Comparison of ENCODE assay signal across 29 mouse cellular contexts in genomic region chr19:44264226-44264625, GRCm38 (mm10). TPM values are rescaled to one million over a fixed set of nuclear protein-coding genes. Genes with fewer than 3 reads are reported as not detected.
DNase-seq lines count a peak whose midpoint lies in the region; ATAC-seq lines count a peak whose summit lies in the region.
"Had no signal": no experiment of that assay in that cellular context is flagged by ENCODE, and none has a peak within 500 bp of the region (broad histone marks: within the 10 kb centered on the region; RNA-seq: fewer than 3 reads in every experiment).

No protein-coding gene starts in this region.

- peaks cover 43% of the 10 kb centered on the region for H3K4me1 ChIP-seq in hindbrain, embryonic 10.5 days (replicated peaks)
- H3K4me1 ChIP-seq in hindbrain, embryonic 11.5 days (replicated peaks; ENCODE audit: control insufficient read depth, insufficient read depth, low read length): no peaks in the 10 kb centered on the region

- no peaks in the 10 kb centered on the region for H3K27me3 ChIP-seq in hindbrain, embryonic 10.5 days (ENCODE audit: insufficient read depth, poor library complexity, severe bottlenecking)
- H3K27me3 ChIP-seq in hindbrain, embryonic 11.5 days (ENCODE audit: control insufficient read depth, insufficient read depth, low read length): no peaks in the 10 kb centered on the region
- H3K27me3 ChIP-seq: embryonic facial prominence, embryonic 12.5 days; forebrain, embryonic 15.5 days; hindbrain, embryonic 12.5 days; limb, embryonic 13.5 days; midbrain, embryonic 13.5 days had no signal

- WGBS in hindbrain, embryonic 10.5 days: 84% methylated on average over 9 of the region's 9 CpGs
- WGBS in hindbrain, embryonic 11.5 days: 78% methylated on average over 9 of the region's 9 CpGs

- H3K9me3 ChIP-seq in hindbrain, embryonic 10.5 days: no peaks in the 10 kb centered on the region
- no peaks in the 10 kb centered on the region for H3K9me3 ChIP-seq in hindbrain, embryonic 11.5 days (ENCODE audit: control insufficient read depth, low read length)
- H3K9me3 ChIP-seq: embryonic facial prominence, embryonic 12.5 days; forebrain, embryonic 15.5 days; hindbrain, embryonic 12.5 days; limb, embryonic 13.5 days; liver, embryonic 13.5 days; midbrain, embryonic 13.5 days had no signal

- H3K4me2 ChIP-seq in hindbrain, embryonic 11.5 days (replicated peaks; ENCODE audit: low read depth, low read length): no peak overlapping the region
- H3K4me2 ChIP-seq: embryonic facial prominence, embryonic 12.5 days; forebrain, embryonic 15.5 days; hindbrain, embryonic 12.5 days; limb, embryonic 13.5 days; liver, embryonic 13.5 days; lung, embryonic 14.5 days; midbrain, embryonic 13.5 days had no signal

- no peak overlapping the region for H3K9ac ChIP-seq in hindbrain, embryonic 11.5 days (ENCODE audit: low read depth, low read length)
- H3K9ac ChIP-seq: embryonic facial prominence, embryonic 12.5 days; forebrain, embryonic 15.5 days; hindbrain, embryonic 12.5 days; limb, embryonic 13.5 days; liver, embryonic 13.5 days; lung, embryonic 14.5 days; midbrain, embryonic 13.5 days had no signal

- no peak for ATAC-seq in hindbrain, embryonic 11.5 days (ENCODE audit: low FRiP score)
- peak; percentile 28 for ATAC-seq in megakaryocyte, adult 5-6 weeks (ENCODE audit: poor library complexity, severe bottlenecking)
- ATAC-seq in megakaryocyte progenitor cell, adult 5-6 weeks (replicated peaks; ENCODE audit: poor library complexity): no peak
- ATAC-seq: CD4-positive, CD25-positive, alpha-beta regulatory T cell, adult 4 months; forebrain, embryonic 15.5 days; hindbrain, postnatal 0 days; intestine, embryonic 16.5 days; midbrain, embryonic 13.5 days had no signal

- no peak overlapping the region for H3K4me3 ChIP-seq in hindbrain, embryonic 10.5 days
- H3K4me3 ChIP-seq in hindbrain, embryonic 11.5 days (ENCODE audit: low read depth, low read length): no peak overlapping the region
- H3K4me3 ChIP-seq: embryonic facial prominence, embryonic 12.5 days; forebrain, embryonic 15.5 days; hindbrain, embryonic 12.5 days; limb, embryonic 13.5 days; liver, embryonic 13.5 days; midbrain, embryonic 13.5 days had no signal

- DNase-seq in hindbrain, embryonic 10.5 days (ENCODE audit: low spot score): no peak
- no peak for DNase-seq in hindbrain, embryonic 11.5 days (ENCODE audit: low spot score)
- DNase-seq in A20 (ENCODE audit: low read depth, low spot score) (peak; percentile 88), MEL-GATA-1-ER (ENCODE audit: extremely low read depth, low read depth) (peak; percentile 83)
- no peak for DNase-seq in frontal cortex, postnatal 10 days (ENCODE audit: low spot score in 2 of 2)
- no peak for DNase-seq in kidney, postnatal 25 days
- DNase-seq: adrenal gland, adult 8-10 months; cerebellum, adult 11 months; cerebellum, adult 9-10 months; embryo, embryonic 11 days; heart, postnatal 14 days; kidney, adult 9 months; kidney, postnatal 10 days; liver, embryonic 13.5 days; lung, embryonic 14.5 days; lung, postnatal 14 days; right cerebral cortex, postnatal 4 days; thymus, adult 18-20 months; thymus, postnatal 25 days had no signal

- no peaks in the 10 kb centered on the region for H3K36me3 ChIP-seq in hindbrain, embryonic 10.5 days
- H3K36me3 ChIP-seq in hindbrain, embryonic 11.5 days (ENCODE audit: control insufficient read depth, insufficient read depth, low read length): no peaks in the 10 kb centered on the region
- H3K36me3 ChIP-seq: embryonic facial prominence, embryonic 12.5 days; forebrain, embryonic 15.5 days; hindbrain, embryonic 12.5 days; limb, embryonic 13.5 days; liver, embryonic 13.5 days; midbrain, embryonic 13.5 days had no signal

- H3K27ac ChIP-seq in hindbrain, embryonic 10.5 days: peak overlapping the region; percentile 97
- no peak overlapping the region for H3K27ac ChIP-seq in hindbrain, embryonic 11.5 days (ENCODE audit: low read depth, low read length)
- H3K27ac ChIP-seq: embryonic facial prominence, embryonic 12.5 days; forebrain, embryonic 15.5 days; hindbrain, embryonic 12.5 days; hindbrain, postnatal 0 days; midbrain, embryonic 13.5 days had no signal

RNA-seq across cellular contexts. Expression of gene Scd2, which starts 29.2 kb away (rescaled TPM):
- 333 and 352 TPM in 2 replicates for polyA plus RNA-seq in hindbrain, embryonic 10.5 days (2016; fragmentation: Nextera tagmentation; extraction: Ambion mirVana)
- polyA plus RNA-seq in hindbrain, embryonic 11.5 days (2014; fragmentation: Nextera tagmentation; extraction: Ambion mirVana): 314 and 349 TPM in 2 replicates
- 30.0 and 33.3 TPM in 2 replicates for total RNA-seq in megakaryocyte, adult 5-6 weeks (2015)
- 26.9 and 28.9 TPM in 2 replicates for total RNA-seq in megakaryocyte, adult 5-6 weeks (2017)
- total RNA-seq in megakaryocyte progenitor cell, adult 5-6 weeks (2015): 95.4 and 101 TPM in 2 replicates
- total RNA-seq in megakaryocyte progenitor cell, adult 5-6 weeks (2017): 88.5 and 107 TPM in 2 replicates

Comparison
In these comparisons a context has a peak if more than half of its experiments do, and no peak if none do; other contexts are left out.
1. DNase-seq: peak in A20 (single experiment) and MEL-GATA-1-ER (single experiment); none in hindbrain, embryonic 10.5 days (single experiment), hindbrain, embryonic 11.5 days (single experiment), frontal cortex, postnatal 10 days (0 of 2) and kidney, postnatal 25 days (0 of 2).